Mouse (Mus musculus) urinary bladder, postnatal 36 days (tissue): ENCODE measurements around the gene Zfp330.

Source experiments
- DNase-seq, 2 experiments: peaks; one replicate each; pipeline ENCODE4 v3.0.0; 2022; ENCODE audit warnings: low spot score in 2 of 2, mixed read lengths in 1 of 2

Zfp330 gene

DNA sequence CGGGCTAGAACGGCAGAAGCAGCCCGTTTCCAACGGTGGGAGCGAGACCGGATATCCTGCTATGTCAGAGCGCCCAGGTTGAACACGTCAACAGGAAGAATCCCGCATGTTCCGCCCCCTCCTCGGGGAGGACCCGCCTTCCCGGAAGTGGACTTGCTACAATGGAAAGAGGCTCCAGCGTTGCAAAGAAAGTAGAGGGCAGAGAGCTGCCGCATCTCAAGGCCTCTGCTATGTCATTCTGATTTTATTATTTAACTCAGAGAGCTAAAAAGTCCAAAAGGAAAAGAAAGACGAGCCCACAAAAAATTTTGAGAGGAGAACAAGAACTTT lies at the start of gene Zfp330:
TSS of gene Zfp330 (minus strand) at position 68 of the 330 bp plus-strand sequence.
- DNase-seq: peak; percentile 90 to 93

DNA sequence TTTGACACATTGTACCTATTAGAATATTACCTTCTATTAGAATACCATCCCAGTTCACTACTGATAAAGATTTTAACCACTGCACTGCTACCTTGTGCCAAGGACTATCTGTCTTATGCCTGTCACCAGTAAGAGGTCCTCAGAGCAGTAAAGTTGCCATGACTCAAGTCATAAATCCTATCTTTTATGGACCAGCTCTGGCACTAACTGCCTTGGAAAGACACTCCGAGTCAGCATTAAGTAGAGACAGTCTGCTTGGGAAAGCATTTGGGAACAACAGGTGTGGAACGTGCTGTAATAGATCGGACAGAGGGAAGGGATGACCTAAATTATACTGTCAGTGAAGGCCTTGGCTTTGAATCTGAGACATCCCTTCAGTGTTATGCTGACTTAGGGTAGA lies 4.0 kb upstream of the Zfp330 start:
- no peak for DNase-seq

DNA sequence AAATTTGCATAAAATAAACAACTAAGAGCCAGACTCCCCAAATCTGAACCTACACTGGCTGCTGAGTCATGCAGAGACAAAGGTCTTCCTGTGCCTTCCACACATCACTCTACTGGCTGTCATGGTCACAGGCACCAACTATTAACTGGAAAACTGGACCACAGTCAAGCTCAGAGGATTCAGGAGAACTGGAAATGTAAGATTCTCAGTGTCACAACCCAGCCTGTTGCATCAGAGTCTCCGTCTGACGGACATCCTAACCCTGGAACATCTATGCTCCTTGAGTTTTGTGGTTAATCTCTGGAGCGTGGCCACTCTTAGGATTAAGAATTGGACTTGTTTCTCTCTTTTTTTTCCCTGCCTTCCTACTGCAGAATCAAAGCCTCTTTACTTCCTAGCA lies 3.4 kb upstream of the Zfp330 start:
- peak in 1 of 2 experiments; percentile 6 for DNase-seq

DNA sequence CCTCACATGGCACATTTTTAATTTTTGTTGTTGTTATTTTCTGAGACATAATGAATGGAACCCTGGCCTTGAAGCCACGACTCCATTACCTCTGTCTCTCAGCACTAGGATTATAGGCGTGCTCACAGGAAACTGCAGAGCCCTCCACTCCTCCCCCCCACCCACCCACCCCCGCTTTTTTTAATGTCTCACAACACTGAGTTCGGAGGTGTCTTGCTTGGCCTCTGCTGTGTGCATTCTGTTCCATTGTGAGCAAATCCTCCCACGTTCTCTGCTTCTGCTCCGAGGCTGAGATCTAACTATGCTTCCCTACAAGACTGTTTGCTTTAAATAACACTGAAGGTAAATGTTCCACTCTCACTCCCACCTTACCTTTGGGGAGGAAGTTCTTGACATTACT lies 522 bp upstream of the Zfp330 start:
- DNase-seq: no peak

DNA sequence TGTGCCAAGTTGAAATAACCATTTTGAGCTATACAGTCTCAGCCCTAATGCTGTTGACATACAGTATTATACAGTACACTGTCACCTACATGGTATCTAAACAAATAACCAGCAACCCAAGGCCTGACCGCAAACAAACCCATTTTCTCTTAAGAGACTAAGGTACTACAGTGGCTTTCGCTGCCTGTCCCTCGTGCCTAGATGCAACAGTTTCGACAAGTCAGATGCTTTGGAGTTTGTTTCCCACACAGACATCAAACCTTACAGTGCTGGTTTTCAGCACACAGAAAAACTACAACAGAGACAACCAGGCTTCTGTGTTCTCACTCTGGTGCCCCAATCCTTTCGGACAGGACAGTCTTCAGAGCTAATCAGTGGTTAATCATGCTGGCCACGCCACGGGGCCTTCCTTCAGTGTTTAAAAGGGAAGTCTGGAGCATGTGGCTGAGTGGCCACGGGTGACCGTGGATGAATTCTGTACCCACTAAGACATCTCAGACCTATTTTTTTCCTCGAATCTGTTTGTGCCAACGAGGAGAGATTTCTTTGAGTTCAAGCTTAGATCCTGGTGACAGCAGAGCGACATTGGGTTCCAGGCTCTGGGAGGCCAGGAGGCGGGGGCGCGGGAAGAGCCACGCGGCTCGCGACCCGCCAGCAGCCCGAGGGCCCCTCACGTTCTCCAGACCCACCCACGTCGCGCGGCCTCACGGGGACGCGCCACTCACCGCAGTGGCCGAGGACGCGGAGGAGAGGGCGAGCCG lies 448 bp downstream of the Zfp330 start:
- DNase-seq: peak in 1 of 2 experiments; percentile 2

DNA sequence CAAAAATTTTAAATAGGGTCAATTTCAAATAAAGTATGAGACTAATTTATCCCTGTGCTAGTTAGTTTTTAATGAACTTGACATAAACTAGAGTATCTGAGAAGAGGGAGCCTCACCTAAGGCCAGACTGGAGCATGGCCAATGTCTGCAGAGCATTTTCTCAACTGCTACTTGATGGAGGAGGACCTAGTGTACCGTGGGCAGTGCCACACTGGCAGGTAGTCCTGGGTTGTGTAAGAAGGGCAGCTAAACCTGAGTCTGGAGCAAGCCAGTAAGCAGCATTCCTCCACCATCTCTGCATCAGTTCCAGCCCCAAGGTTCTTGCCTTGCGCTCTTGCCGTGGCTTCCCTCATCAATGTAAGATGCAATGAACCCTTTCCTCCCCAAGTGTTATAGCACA lies 3.1 kb downstream of the Zfp330 start:
- DNase-seq: no peak

DNA sequence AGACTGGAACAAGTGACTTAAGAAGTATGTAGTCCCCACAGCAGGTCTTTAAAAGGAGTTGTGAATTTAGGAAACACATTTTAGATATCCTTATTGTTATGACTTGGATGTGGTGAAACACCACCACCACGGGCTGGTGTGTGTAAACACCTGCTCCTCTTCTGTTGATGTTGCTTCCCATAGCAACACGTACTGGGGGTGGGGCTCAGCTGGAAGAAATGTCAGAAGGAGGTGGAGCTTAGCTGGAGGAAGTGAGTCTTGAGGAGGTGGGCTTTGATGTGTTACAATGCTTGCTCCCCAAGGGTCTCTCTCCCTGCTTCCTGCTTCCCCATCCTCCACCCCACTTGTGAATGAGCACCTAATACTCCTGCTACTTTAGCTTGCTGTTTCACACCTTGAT lies 14.9 kb downstream of the Zfp330 start:
- DNase-seq: no peak

DNA sequence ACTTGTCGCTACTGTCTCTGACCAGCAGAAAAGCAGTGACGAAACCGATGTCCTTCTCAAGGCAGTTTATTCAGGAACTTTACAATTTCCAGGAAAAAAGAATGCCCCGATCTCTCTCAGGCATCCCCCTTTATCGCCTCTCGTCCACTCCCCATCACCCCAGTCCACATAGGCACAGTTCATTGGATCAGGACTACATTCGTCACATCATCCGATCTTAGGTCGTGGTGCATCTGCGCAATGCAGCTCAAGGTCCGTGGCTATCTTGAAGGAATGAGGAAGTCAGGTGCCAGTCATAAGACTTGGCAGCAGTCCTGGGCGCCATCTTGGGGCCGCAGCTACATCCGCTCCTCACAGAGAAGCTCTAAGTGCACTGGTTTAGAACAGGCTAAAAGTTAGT lies 19.0 kb downstream of the Zfp330 start:
- no peak for DNase-seq

DNA sequence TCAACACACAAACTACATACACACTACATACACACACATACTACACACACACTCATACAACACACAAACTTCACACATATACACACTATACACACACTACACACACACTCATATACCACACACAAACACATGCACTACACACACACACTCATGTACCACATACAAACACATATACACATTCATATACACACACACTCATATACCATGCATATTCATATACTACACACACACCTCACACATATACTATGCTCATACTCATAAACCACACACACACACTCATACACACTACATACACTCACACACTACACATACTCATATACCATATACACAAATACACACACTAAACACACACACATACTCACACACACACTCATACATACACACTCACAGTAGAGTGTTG lies 27.3 kb downstream of the Zfp330 start:
- no peak for DNase-seq

DNA sequence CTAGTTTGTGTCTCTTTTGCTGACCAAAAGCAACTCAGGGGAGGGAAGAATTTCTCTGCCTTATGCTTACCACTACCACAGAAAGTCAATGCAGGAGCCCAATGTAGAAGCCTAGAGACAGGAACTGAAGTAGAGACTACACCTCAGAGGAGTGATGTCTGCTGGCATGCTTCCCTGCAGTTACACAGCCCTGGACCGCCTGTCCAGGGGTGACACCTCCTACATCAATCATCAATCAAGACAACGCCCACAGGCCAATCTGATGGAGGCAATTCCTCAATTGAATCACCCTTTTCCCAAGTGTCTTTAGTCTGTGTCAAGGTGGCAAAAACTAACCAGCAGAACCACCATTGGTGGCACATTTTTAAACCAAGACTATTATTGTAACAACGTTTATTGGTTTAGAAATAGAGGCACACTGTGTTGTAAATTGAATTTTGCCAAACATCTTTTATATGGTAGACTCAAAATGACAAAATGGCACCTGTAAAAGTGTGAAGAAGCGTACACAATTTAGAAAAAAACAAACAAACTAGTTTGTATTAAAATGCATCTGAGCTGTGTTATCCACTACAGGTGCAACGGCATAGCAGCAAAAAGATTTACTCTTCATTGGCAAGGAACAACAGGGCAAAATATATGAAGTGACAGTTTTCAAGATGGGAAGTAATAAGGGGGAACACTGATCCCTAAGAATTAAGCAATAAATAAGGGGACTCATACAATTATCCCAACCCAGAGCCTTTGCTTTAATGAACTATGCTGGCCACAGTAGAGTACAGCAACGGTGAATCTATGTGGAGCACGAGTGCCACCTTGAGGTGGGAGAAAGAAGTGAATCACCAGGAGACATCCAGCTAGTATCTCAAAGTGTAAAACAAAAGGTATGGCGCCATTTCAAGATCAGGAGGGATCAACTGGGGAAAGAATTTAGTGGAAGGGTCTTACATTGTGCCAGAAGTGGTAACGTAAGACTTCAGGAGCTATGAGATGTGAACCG lies 29.8 kb downstream of the Zfp330 start:
- peak; percentile 60 to 67 for DNase-seq
